Mouse (Mus musculus): Measurements from ENCODE around the gene Drg1. TPM values are rescaled to one million over a fixed set of nuclear protein-coding genes. Genes with fewer than 3 reads are reported as not detected.

The Drg1 gene
- 305 TPM for polyA plus RNA-seq (2014; fragmentation: Illumina TruSeq; extraction: RNeasy Lipid Tissue Mini Kit (QIAGEN cat#74804); ENCODE audit: low read depth, low replicate concordance)

GRCm38 (mm10) chr11:3266079-3266685, at the start of gene Drg1:
Drg1 (minus strand) TSS chr11:3266415.

GRCm38 (mm10) chr11:3288521-3289301, 22.5 kb upstream of the Drg1 start, which contains the start of gene Patz1:
Patz1 (plus strand) TSS chr11:3288874.

GRCm38 (mm10) chr11:3202231-3202701, 63.9 kb downstream of the Drg1 start, which contains the start of gene Eif4enif1:
Eif4enif1 (plus strand) TSS chr11:3202392.

DNA sequence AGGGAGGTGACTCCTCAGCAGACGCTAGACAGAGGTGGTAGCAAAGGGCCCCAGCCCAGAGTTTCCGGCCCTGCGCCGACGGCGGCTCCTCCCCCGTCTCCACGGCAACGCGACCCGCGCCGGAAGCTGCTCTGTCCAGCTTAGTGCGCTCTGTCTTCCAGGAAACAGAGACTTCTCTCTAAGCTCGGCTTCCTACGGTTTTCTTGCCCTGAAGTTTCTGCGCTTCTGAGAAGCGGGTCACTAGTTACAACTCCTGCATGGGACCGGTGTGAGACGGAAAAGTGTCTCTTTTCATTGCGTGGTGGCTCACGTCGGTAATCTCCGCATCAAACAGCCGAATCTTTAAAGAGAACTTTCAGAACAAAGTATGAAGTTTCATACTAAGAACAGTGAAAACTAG, 72.9 kb downstream of the Drg1 start, which contains the start of gene Sfi1:
TSS of gene Sfi1 (minus strand) at position 101 of the 400 bp plus-strand sequence.

Other genes starting within 250 kb of the Drg1 start
- 9.2 TPM for gene Sfi1, start 73.0 kb downstream of the Drg1 start, polyA plus RNA-seq (2014; fragmentation: Illumina TruSeq; extraction: RNeasy Lipid Tissue Mini Kit (QIAGEN cat#74804); ENCODE audit: low read depth, low replicate concordance)
- gene Eif4enif1, start 64.0 kb downstream of the Drg1 start, polyA plus RNA-seq (2014; fragmentation: Illumina TruSeq; extraction: RNeasy Lipid Tissue Mini Kit (QIAGEN cat#74804); ENCODE audit: low read depth, low replicate concordance) = 89.4 TPM
- gene Patz1, start 22.5 kb upstream of the Drg1 start, polyA plus RNA-seq (2014; fragmentation: Illumina TruSeq; extraction: RNeasy Lipid Tissue Mini Kit (QIAGEN cat#74804); ENCODE audit: low read depth, low replicate concordance) = 3.3 TPM
- 24.1 TPM for gene Pik3ip1, start 64.0 kb upstream of the Drg1 start, polyA plus RNA-seq (2014; fragmentation: Illumina TruSeq; extraction: RNeasy Lipid Tissue Mini Kit (QIAGEN cat#74804); ENCODE audit: low read depth, low replicate concordance)
- 5.1 TPM for gene Limk2, start 142.8 kb upstream of the Drg1 start, polyA plus RNA-seq (2014; fragmentation: Illumina TruSeq; extraction: RNeasy Lipid Tissue Mini Kit (QIAGEN cat#74804); ENCODE audit: low read depth, low replicate concordance)
- gene Rnf185, start 185.9 kb upstream of the Drg1 start, polyA plus RNA-seq (2014; fragmentation: Illumina TruSeq; extraction: RNeasy Lipid Tissue Mini Kit (QIAGEN cat#74804); ENCODE audit: low read depth, low replicate concordance) = 26.3 TPM
- 0.92 TPM for gene Pla2g3, start 221.9 kb upstream of the Drg1 start, polyA plus RNA-seq (2014; fragmentation: Illumina TruSeq; extraction: RNeasy Lipid Tissue Mini Kit (QIAGEN cat#74804); ENCODE audit: low read depth, low replicate concordance)
- gene Inpp5j, start 238.4 kb upstream of the Drg1 start, polyA plus RNA-seq (2014; fragmentation: Illumina TruSeq; extraction: RNeasy Lipid Tissue Mini Kit (QIAGEN cat#74804); ENCODE audit: low read depth, low replicate concordance) = not detected
- gene Selenom, start 248.3 kb upstream of the Drg1 start, polyA plus RNA-seq (2014; fragmentation: Illumina TruSeq; extraction: RNeasy Lipid Tissue Mini Kit (QIAGEN cat#74804); ENCODE audit: low read depth, low replicate concordance) = 0.49 TPM

All from testis, adult 10 weeks (tissue).